Comparison of ENCODE assay signal across 24 mouse cellular contexts in genomic region chr17:51526021-51526420, GRCm38 (mm10).
DNase-seq lines count a peak whose midpoint lies in the region; ATAC-seq and TF ChIP-seq lines count a peak whose summit lies in the region.
"Had no signal": no experiment of that assay in that cellular context is flagged by ENCODE, and none has a peak within 500 bp of the region (broad histone marks: within the 10 kb centered on the region; RNA-seq: fewer than 3 reads in every experiment).

No protein-coding gene starts in this region.

- no peaks in the 10 kb centered on the region for H3K9me3 ChIP-seq in midbrain, embryonic 15.5 days
- no peaks in the 10 kb centered on the region for H3K9me3 ChIP-seq in midbrain, postnatal 0 days (ENCODE audit: low read length)
- H3K9me3 ChIP-seq in neural tube, embryonic 13.5 days, result no peaks in the 10 kb centered on the region
- H3K9me3 ChIP-seq in neural tube, embryonic 15.5 days (replicated peaks), result no peaks in the 10 kb centered on the region
- H3K9me3 ChIP-seq: embryonic facial prominence, embryonic 10.5 days; embryonic facial prominence, embryonic 13.5 days; hindbrain, embryonic 10.5 days had no signal

- no peaks in the 10 kb centered on the region for H3K27me3 ChIP-seq in midbrain, embryonic 15.5 days (replicated peaks)
- no peaks in the 10 kb centered on the region for H3K27me3 ChIP-seq in midbrain, postnatal 0 days (ENCODE audit: insufficient read depth, low read length)
- no peaks in the 10 kb centered on the region for H3K27me3 ChIP-seq in neural tube, embryonic 13.5 days
- no peaks in the 10 kb centered on the region for H3K27me3 ChIP-seq in neural tube, embryonic 15.5 days (replicated peaks)

- peak; percentile 62 for ATAC-seq in midbrain, embryonic 15.5 days (replicated peaks)
- ATAC-seq in midbrain, postnatal 0 days (ENCODE audit: low FRiP score), result no peak
- ATAC-seq in neural tube, embryonic 13.5 days (ENCODE audit: low read depth), result no peak
- no peak for ATAC-seq in neural tube, embryonic 15.5 days (ENCODE audit: low FRiP score)
- ATAC-seq: CD4-positive, CD25-positive, alpha-beta regulatory T cell, adult 4 months; forebrain, embryonic 16.5 days had no signal

- no peak overlapping the region for H3K27ac ChIP-seq in midbrain, embryonic 15.5 days
- H3K27ac ChIP-seq in midbrain, postnatal 0 days (ENCODE audit: low read depth, low read length), result no peak overlapping the region
- 0 out of 2 replicates have a peak overlapping the region, but pooled peaks have one; percentile 28 for H3K27ac ChIP-seq in neural tube, embryonic 13.5 days (replicated peaks)
- no peak overlapping the region for H3K27ac ChIP-seq in neural tube, embryonic 15.5 days (replicated peaks)
- H3K27ac ChIP-seq: embryonic facial prominence, embryonic 10.5 days; embryonic facial prominence, embryonic 13.5 days; hindbrain, embryonic 10.5 days; hindbrain, embryonic 14.5 days had no signal

- intact Hi-C loops in heart, postnatal 25 days (cut with DNase I), result no loop called here

- WGBS in midbrain, embryonic 15.5 days, result 53% methylated on average over 4 of the region's 4 CpGs
- 54% methylated on average over 4 of the region's 4 CpGs for WGBS in midbrain, postnatal 0 days
- WGBS in neural tube, embryonic 13.5 days, result 55% methylated on average over 4 of the region's 4 CpGs
- WGBS in neural tube, embryonic 15.5 days, result 60% methylated on average over 4 of the region's 4 CpGs

- no peak overlapping the region for H3K9ac ChIP-seq in midbrain, embryonic 15.5 days
- H3K9ac ChIP-seq in midbrain, postnatal 0 days (replicated peaks; ENCODE audit: low read length, poor library complexity, severe bottlenecking), result no peak overlapping the region
- no peak overlapping the region for H3K9ac ChIP-seq in neural tube, embryonic 13.5 days
- H3K9ac ChIP-seq in neural tube, embryonic 15.5 days (replicated peaks), result no peak overlapping the region
- H3K9ac ChIP-seq: embryonic facial prominence, embryonic 13.5 days; hindbrain, embryonic 14.5 days had no signal

- H3K4me1 ChIP-seq in midbrain, embryonic 15.5 days, result peaks cover 6% of the 10 kb centered on the region; the same call in 1 of the 2 replicates
- no peaks in the 10 kb centered on the region for H3K4me1 ChIP-seq in midbrain, postnatal 0 days (ENCODE audit: insufficient read depth, low read length)
- H3K4me1 ChIP-seq in neural tube, embryonic 13.5 days (replicated peaks), result peaks cover 9% of the 10 kb centered on the region
- 0 out of 2 replicates have a peak, but pooled peaks cover 8% of the 10 kb centered on the region for H3K4me1 ChIP-seq in neural tube, embryonic 15.5 days

- H3K4me3 ChIP-seq in midbrain, embryonic 15.5 days, result no peak overlapping the region
- H3K4me3 ChIP-seq in midbrain, postnatal 0 days (ENCODE audit: low read depth, low read length), result no peak overlapping the region
- H3K4me3 ChIP-seq in neural tube, embryonic 13.5 days, result no peak overlapping the region
- no peak overlapping the region for H3K4me3 ChIP-seq in neural tube, embryonic 15.5 days (replicated peaks)
- H3K4me3 ChIP-seq: embryonic facial prominence, embryonic 10.5 days; embryonic facial prominence, embryonic 13.5 days; erythroblast, embryonic 14.5 days; hindbrain, embryonic 10.5 days had no signal

- H3K36me3 ChIP-seq in midbrain, embryonic 15.5 days (replicated peaks), result no peaks in the 10 kb centered on the region
- no peaks in the 10 kb centered on the region for H3K36me3 ChIP-seq in midbrain, postnatal 0 days (ENCODE audit: insufficient read depth, low read length)
- H3K36me3 ChIP-seq in neural tube, embryonic 13.5 days, result no peaks in the 10 kb centered on the region
- no peaks in the 10 kb centered on the region for H3K36me3 ChIP-seq in neural tube, embryonic 15.5 days
- H3K36me3 ChIP-seq: embryonic facial prominence, embryonic 10.5 days; embryonic facial prominence, embryonic 13.5 days; hindbrain, embryonic 10.5 days had no signal

- TF ChIP-seq CTCF in midbrain, postnatal 0 days (IDR thresholded peaks at IDR 0.05), result no peak

- no peak overlapping the region for H3K4me2 ChIP-seq in midbrain, embryonic 15.5 days
- H3K4me2 ChIP-seq in midbrain, postnatal 0 days (ENCODE audit: low read depth, low read length, poor library complexity, severe bottlenecking), result no peak overlapping the region
- no peak overlapping the region for H3K4me2 ChIP-seq in neural tube, embryonic 13.5 days
- H3K4me2 ChIP-seq in neural tube, embryonic 15.5 days, result no peak overlapping the region
- H3K4me2 ChIP-seq: embryonic facial prominence, embryonic 13.5 days; heart, embryonic 11.5 days; hindbrain, embryonic 14.5 days had no signal

- peak; percentile 76 for DNase-seq in heart, adult 11 months
- DNase-seq in heart, postnatal 25 days (ENCODE audit: low spot score), result no peak
- DNase-seq in midbrain, postnatal 0 days (ENCODE audit: low spot score), result no peak
- DNase-seq: adrenal gland, adult 2 months; adrenal gland, postnatal 14 days; cerebellum, adult 11-12 months; cerebellum, adult 8-10 months; cerebellum, postnatal 10 days; cerebellum, postnatal 36 days; embryo, embryonic 11 days; gastrocnemius, postnatal 10 days; gastrocnemius, postnatal 36 days; heart, postnatal 36 days had no signal
